Mouse (Mus musculus) lung, adult 2 months (tissue): ENCODE results near the gene Hdac5. TPM values are rescaled to one million over a fixed set of nuclear protein-coding genes. Genes with fewer than 3 reads are reported as not detected.

Experiments
- DNase-seq: peaks from one replicate; pipeline ENCODE4 v3.0.0; 2022
- H3K4me1 ChIP-seq: fragments of 200-500 bp; 2 replicates; pipeline ENCODE4 v1.6.1; 2011; ENCODE audit warnings: low read length; ENCODE audit not compliant: control insufficient read depth, insufficient read depth
- H3K4me3 ChIP-seq: fragments of 200-500 bp; replicated peaks from 2 replicates; pipeline ENCODE3; 2011; ENCODE audit warnings: low read depth, mild to moderate bottlenecking, control low read depth, low read length; ENCODE audit errors: extremely low read depth
- CTCF ChIP-seq: fragments of 200-500 bp; IDR thresholded peaks from 2 replicates; pipeline ENCODE4 v1.5.1; 2011; ENCODE audit warnings: mild to moderate bottlenecking, low read length, control low read depth; ENCODE audit not compliant: insufficient read depth
- POLR2A ChIP-seq: fragments of 200-500 bp; IDR thresholded peaks from 2 replicates; pipeline ENCODE4 v1.6.1; 2011; ENCODE audit warnings: low read depth, mild to moderate bottlenecking, control low read depth, low read length, borderline replicate concordance; ENCODE audit errors: extremely low read depth
- WGBS: fragments of 180-500 bp; shearing (Covaris S2); methylation state at CpG from one replicate; pipeline ENCODE4 v1.1.7; 2018; 5-methylcytosine and 5-hydroxymethylcytosine counted together
- polyA plus RNA-seq: library from polyadenylated mRNA; depleted of rRNA; stranded (reverse); fragments of >200 nt; gene quantifications from 2 replicates; pipeline ENCODE4 v1.2.3, GENCODE M21; 2012

Gene Hdac5
- polyA plus RNA-seq, 1 experiment = 160 TPM

GRCm38 (mm10) chr11:102223166-102223565 lies 6.8 kb downstream of the Hdac5 start:
- Histone ChIP-seq H3K4me3 (no peak overlapping the region), H3K4me1 (peaks cover 54% of the 10 kb centered on the region)
- TF ChIP-seq CTCF (peak; percentile 63; the same call in 1 of the 2 replicates), POLR2A (no peak)
- WGBS = 47% methylated on average over 6 of the region's 6 CpGs
- DNase-seq = no peak

DNA sequence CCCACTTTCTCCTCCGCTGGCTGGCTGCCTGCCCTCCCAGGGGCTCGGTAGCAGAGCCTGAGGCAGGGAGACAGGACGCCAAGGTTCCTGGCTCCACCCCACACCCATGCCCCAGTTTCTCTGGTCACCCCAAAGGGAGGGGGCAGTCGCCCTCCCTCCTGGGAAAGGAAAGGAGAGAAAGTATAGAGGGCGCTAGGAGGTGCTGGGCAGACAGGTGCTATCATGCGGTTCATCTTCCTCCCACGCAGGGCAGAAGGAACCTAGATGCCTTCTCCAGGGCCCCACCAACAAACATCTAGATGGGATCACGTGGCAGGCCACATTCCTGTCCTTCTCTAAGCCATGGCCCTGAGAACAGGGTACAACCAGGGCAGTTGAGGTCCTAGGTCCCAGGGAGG lies 8.0 kb downstream of the Hdac5 start:
- TF ChIP-seq CTCF = no peak
- no peak for TF ChIP-seq POLR2A
- H3K4me3 ChIP-seq = no peak overlapping the region
- DNase-seq = no peak
- WGBS = 65% methylated on average over 8 of the region's 8 CpGs
- H3K4me1 ChIP-seq = peaks cover 60% of the 10 kb centered on the region

GRCm38 (mm10) chr11:102221243-102221953 lies 8.6 kb downstream of the Hdac5 start:
- no peak for DNase-seq
- TF ChIP-seq CTCF (no peak), POLR2A (no peak)
- no peak overlapping the region for H3K4me3 ChIP-seq
- H3K4me1 ChIP-seq = peaks cover 56% of the 10 kb centered on the region
- 75% methylated on average over 8 of the region's 8 CpGs for WGBS

GRCm38 (mm10) chr11:102220451-102220850 lies 9.5 kb downstream of the Hdac5 start:
- DNase-seq = no peak
- Histone ChIP-seq H3K4me1 (peaks cover 56% of the 10 kb centered on the region), H3K4me3 (no peak overlapping the region)
- WGBS = 43% methylated on average over 6 of the region's 6 CpGs
- TF ChIP-seq CTCF (no peak), POLR2A (no peak)

GRCm38 (mm10) chr11:102219994-102220346 lies 10.0 kb downstream of the Hdac5 start:
- no peak overlapping the region for H3K4me3 ChIP-seq
- peaks cover 53% of the 10 kb centered on the region for H3K4me1 ChIP-seq
- TF ChIP-seq POLR2A = no peak
- TF ChIP-seq CTCF = no peak
- WGBS = 29% methylated on average over 4 of the region's 4 CpGs
- DNase-seq = no peak

- H3K4me3 ChIP-seq = no peak overlapping the region
- H3K4me1 ChIP-seq = peaks cover 52% of the 10 kb centered on the region
- DNase-seq = no peak
- TF ChIP-seq POLR2A = no peak
- WGBS = 46% methylated on average over 14 of the region's 14 CpGs
Observed at GRCm38 (mm10) chr11:102219247-102219993, 10.5 kb downstream of the Hdac5 start.

- peak overlapping the region; percentile 70 for H3K4me3 ChIP-seq
- peak; percentile 94 for DNase-seq
- no peak for TF ChIP-seq CTCF
- peak; percentile 92; the same call in 1 of the 2 replicates for TF ChIP-seq POLR2A
- WGBS = 0% methylated on average over 9 of the region's 10 CpGs
- peaks cover 55% of the 10 kb centered on the region for H3K4me1 ChIP-seq
Observed at GRCm38 (mm10) chr11:102218783-102219182, 11.2 kb downstream of the Hdac5 start.

GRCm38 (mm10) chr11:102217876-102218430 lies 12.0 kb downstream of the Hdac5 start:
- WGBS = 23% methylated on average over 7 of the region's 7 CpGs
- TF ChIP-seq CTCF = no peak
- TF ChIP-seq POLR2A = no peak
- Histone ChIP-seq H3K4me3 (peak overlapping the region; percentile 70), H3K4me1 (peaks cover 59% of the 10 kb centered on the region)
- DNase-seq = no peak

- no peak for DNase-seq
- WGBS = 38% methylated on average over 6 of the region's 6 CpGs
- TF ChIP-seq CTCF (no peak), POLR2A (no peak)
- Histone ChIP-seq H3K4me3 (peak overlapping the region; percentile 31), H3K4me1 (peaks cover 59% of the 10 kb centered on the region)
Observed at GRCm38 (mm10) chr11:102217396-102217795, 12.6 kb downstream of the Hdac5 start.
